Mouse (Mus musculus) myocyte (in vitro differentiated cells): Measurements from ENCODE around the gene B3gnt8. TPM values are rescaled to one million over a fixed set of nuclear protein-coding genes. Genes with fewer than 3 reads are reported as not detected.

Source experiments
- H3K27me3 ChIP-seq: one replicate; pipeline ENCODE4 v1.6.1; 2011; ENCODE audit not compliant: control insufficient read depth, insufficient read depth, insufficient read length
- H3K36me3 ChIP-seq: one replicate; pipeline ENCODE4 v1.6.1; 2011; ENCODE audit not compliant: control insufficient read depth, insufficient read depth
- H3K4me2 ChIP-seq: one replicate; pipeline ENCODE4 v1.6.1; 2011; ENCODE audit warnings: low read depth, control low read depth
- H3K4me3 ChIP-seq: one replicate; pipeline ENCODE4 v1.5.1; 2011; ENCODE audit warnings: mild to moderate bottlenecking, control low read depth, moderate library complexity
- H3K79me2 ChIP-seq: one replicate; pipeline ENCODE4 v1.6.1; 2011; ENCODE audit not compliant: control insufficient read depth, insufficient read depth
- H3ac ChIP-seq: one replicate; pipeline ENCODE4 v1.6.1; 2011; ENCODE audit not compliant: control insufficient read depth, insufficient read length
- CEBPB ChIP-seq: IDR thresholded peaks from 2 replicates; pipeline ENCODE4 v1.6.1; 2011; ENCODE audit warnings: mild to moderate bottlenecking, moderate library complexity; ENCODE audit not compliant: poor library complexity, insufficient read depth, severe bottlenecking
- E2F4 ChIP-seq: IDR thresholded peaks from one replicate; pipeline ENCODE4 v1.6.1; 2011; ENCODE audit warnings: mild to moderate bottlenecking, control low read depth, moderate library complexity; ENCODE audit not compliant: insufficient read depth
- MAX ChIP-seq: IDR thresholded peaks from one replicate; pipeline ENCODE4 v1.6.1; 2011; ENCODE audit warnings: low read depth, mild to moderate bottlenecking, control low read depth
- MYOD1 ChIP-seq, 3 experiments: IDR thresholded peaks; one replicate each; pipeline ENCODE4 v1.6.1; 2011; ENCODE audit warnings: control low read depth in 2 of 3, low read depth in 2 of 3, mild to moderate bottlenecking in 2 of 3, moderate library complexity in 1 of 3; ENCODE audit not compliant: insufficient read length in 2 of 3, control insufficient read depth in 1 of 3
- MYOG ChIP-seq, 3 experiments: IDR thresholded peaks; one replicate each; pipeline ENCODE4 v1.6.1; 2011; ENCODE audit warnings: control low read depth in 2 of 3, low read depth in 2 of 3, mild to moderate bottlenecking in 2 of 3; ENCODE audit not compliant: insufficient read length in 2 of 3, control insufficient read depth in 1 of 3, insufficient read depth in 1 of 3
- POLR2A ChIP-seq: IDR thresholded peaks from one replicate; pipeline ENCODE4 v1.6.1; 2011; ENCODE audit warnings: low read depth, mild to moderate bottlenecking, control low read depth, moderate library complexity; ENCODE audit not compliant: insufficient read length
- POLR2AphosphoS2 ChIP-seq: IDR thresholded peaks from one replicate; pipeline ENCODE4 v1.6.1; 2011; ENCODE audit warnings: low read depth, control low read depth; ENCODE audit not compliant: insufficient read length
- REST ChIP-seq: IDR thresholded peaks from one replicate; pipeline ENCODE4 v1.6.1; 2011; ENCODE audit warnings: mild to moderate bottlenecking, control low read depth, moderate library complexity; ENCODE audit not compliant: insufficient read depth, insufficient read length
- SRF ChIP-seq: IDR thresholded peaks from one replicate; pipeline ENCODE4 v1.6.1; 2011; ENCODE audit warnings: low read depth; ENCODE audit not compliant: control insufficient read depth, insufficient read length
- TCF12 ChIP-seq: IDR thresholded peaks from one replicate; pipeline ENCODE4 v1.6.1; 2011; ENCODE audit warnings: mild to moderate bottlenecking, control low read depth; ENCODE audit not compliant: poor library complexity, insufficient read depth, severe bottlenecking
- TCF3 ChIP-seq: IDR thresholded peaks from one replicate; pipeline ENCODE4 v1.6.1; 2011; ENCODE audit warnings: low read depth, control low read depth; ENCODE audit not compliant: insufficient read length
- USF1 ChIP-seq: IDR thresholded peaks from one replicate; pipeline ENCODE4 v1.6.1; 2011; ENCODE audit warnings: low read depth, mild to moderate bottlenecking, control low read depth, moderate library complexity
- polyA plus RNA-seq: library from polyadenylated mRNA; unstranded; fragments of >200 nt; fragmentation: generic; extraction: Trizol; gene quantifications from one replicate; pipeline ENCODE4 v1.2.1, GENCODE M21; 2012; ENCODE audit warnings: missing spikeins

B3gnt8 gene
- polyA plus RNA-seq, 1 experiment, result 3.1 TPM

- TF ChIP-seq E2F4 (no peak), CEBPB (no peak), USF1 (no peak), TCF12 (no peak), POLR2A (no peak), MAX (no peak), POLR2AphosphoS2 (no peak), REST (no peak), SRF (no peak), MYOD1 (IDR thresholded peaks at IDR 0.05; ENCODE audit: control insufficient read depth in 1 of 3, insufficient read length in 2 of 3, low read depth in 2 of 3) (no peak), MYOG (IDR thresholded peaks at IDR 0.05; ENCODE audit: control insufficient read depth in 1 of 3, insufficient read depth in 1 of 3, insufficient read length in 2 of 3, low read depth in 2 of 3) (no peak), TCF3 (no peak)
- Histone ChIP-seq H3K79me2 (no peaks in the 10 kb centered on the region), H3K4me2 (no peak overlapping the region), H3ac (no peak overlapping the region), H3K4me3 (no peak overlapping the region), H3K27me3 (peaks cover 14% of the 10 kb centered on the region), H3K36me3 (no peaks in the 10 kb centered on the region)
These were observed 40.9 kb upstream of the B3gnt8 start for GRCm38 (mm10) chr7:25585351-25586204.

DNA sequence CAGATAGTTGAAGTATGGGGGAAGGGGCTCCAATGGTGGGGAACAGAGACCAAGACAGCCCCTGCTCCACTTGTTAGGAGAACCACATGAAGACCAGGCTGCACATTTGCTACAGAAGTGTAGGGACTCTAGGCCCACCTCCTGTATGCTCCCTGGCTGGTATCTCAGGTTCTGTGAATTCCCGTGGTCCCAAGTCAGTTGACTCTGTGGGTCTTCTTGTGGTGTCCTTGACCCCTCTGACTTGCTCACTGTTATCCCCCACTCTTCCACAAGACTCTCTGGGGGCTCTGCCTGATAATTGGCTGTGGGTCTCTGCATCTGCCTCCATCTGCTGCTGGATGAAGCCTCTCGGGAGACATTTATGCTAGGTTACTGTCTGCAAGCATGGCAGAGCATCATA lies 35.2 kb upstream of the B3gnt8 start:
- peaks cover 16% of the 10 kb centered on the region for H3K27me3 ChIP-seq
- H3K4me3 ChIP-seq, result no peak overlapping the region
- TF ChIP-seq USF1 (no peak), TCF12 (no peak), POLR2A (no peak), E2F4 (no peak), REST (no peak), POLR2AphosphoS2 (no peak), MYOG (IDR thresholded peaks at IDR 0.05; ENCODE audit: control insufficient read depth in 1 of 3, insufficient read depth in 1 of 3, insufficient read length in 2 of 3, low read depth in 2 of 3) (no peak), CEBPB (no peak), MYOD1 (IDR thresholded peaks at IDR 0.05; ENCODE audit: control insufficient read depth in 1 of 3, insufficient read length in 2 of 3, low read depth in 2 of 3) (no peak), SRF (no peak), TCF3 (no peak), MAX (no peak)
- no peak overlapping the region for H3K4me2 ChIP-seq
- H3K36me3 ChIP-seq, result no peaks in the 10 kb centered on the region
- H3ac ChIP-seq, result no peak overlapping the region
- H3K79me2 ChIP-seq, result no peaks in the 10 kb centered on the region

DNA sequence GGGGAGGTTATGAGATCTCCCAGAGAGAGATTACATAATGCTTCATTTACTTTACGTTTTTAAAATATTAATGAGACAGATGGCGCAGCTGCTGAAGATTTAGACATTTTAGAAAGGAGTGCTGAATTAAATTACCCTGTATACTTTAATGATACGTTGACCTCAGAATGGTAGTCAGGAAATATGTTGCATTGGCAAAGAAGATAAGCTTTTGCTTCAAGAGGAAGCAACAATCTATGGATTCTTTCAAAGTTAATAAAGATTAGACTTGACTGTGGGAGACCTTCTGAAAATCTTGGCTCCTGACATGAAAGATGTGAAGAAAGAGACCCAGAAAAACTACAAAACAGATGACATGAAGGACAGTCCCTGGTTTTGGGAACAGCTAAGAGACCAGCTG lies 32.6 kb upstream of the B3gnt8 start:
- Histone ChIP-seq H3K79me2 (no peaks in the 10 kb centered on the region), H3K27me3 (peaks cover 20% of the 10 kb centered on the region), H3K4me3 (no peak overlapping the region), H3ac (no peak overlapping the region), H3K4me2 (no peak overlapping the region), H3K36me3 (no peaks in the 10 kb centered on the region)
- TF ChIP-seq MYOG (IDR thresholded peaks at IDR 0.05; ENCODE audit: control insufficient read depth in 1 of 3, insufficient read depth in 1 of 3, insufficient read length in 2 of 3, low read depth in 2 of 3) (no peak), SRF (no peak), POLR2AphosphoS2 (no peak), POLR2A (no peak), TCF3 (no peak), CEBPB (no peak), REST (no peak), USF1 (no peak), MYOD1 (IDR thresholded peaks at IDR 0.05; ENCODE audit: control insufficient read depth in 1 of 3, insufficient read length in 2 of 3, low read depth in 2 of 3) (no peak), TCF12 (no peak), MAX (no peak), E2F4 (no peak)

GRCm38 (mm10) chr7:25599663-25600062 lies 26.8 kb upstream of the B3gnt8 start:
- H3K79me2 ChIP-seq, result no peaks in the 10 kb centered on the region
- H3K4me3 ChIP-seq, result no peak overlapping the region
- H3K27me3 ChIP-seq, result peaks cover 30% of the 10 kb centered on the region
- no peak overlapping the region for H3ac ChIP-seq
- no peak for TF ChIP-seq MYOD1 (IDR thresholded peaks at IDR 0.05; ENCODE audit: control insufficient read depth in 1 of 3, insufficient read length in 2 of 3, low read depth in 2 of 3)
- no peak for TF ChIP-seq TCF3
- TF ChIP-seq MYOG (IDR thresholded peaks at IDR 0.05; ENCODE audit: control insufficient read depth in 1 of 3, insufficient read depth in 1 of 3, insufficient read length in 2 of 3, low read depth in 2 of 3), result no peak
- TF ChIP-seq MAX, result no peak
- TF ChIP-seq POLR2AphosphoS2, result no peak
- no peak for TF ChIP-seq SRF
- no peak for TF ChIP-seq E2F4
- no peak for TF ChIP-seq USF1
- no peak for TF ChIP-seq TCF12
- no peak for TF ChIP-seq REST
- no peak for TF ChIP-seq CEBPB
- no peak for TF ChIP-seq POLR2A
- H3K36me3 ChIP-seq, result no peaks in the 10 kb centered on the region
- no peak overlapping the region for H3K4me2 ChIP-seq
